Mouse (Mus musculus) forebrain, embryonic 14.5 days (tissue): ENCODE data around the gene Spink4. TPM values are rescaled to one million over a fixed set of nuclear protein-coding genes. Genes with fewer than 3 reads are reported as not detected.

Source experiments
- ATAC-seq: fragments of 200-750 bp; cut with Nextera tagmentation; 2 replicates; pipeline ENCODE4 v1.8.0; 2017; ENCODE audit warnings: mild to moderate bottlenecking, moderate library complexity
- DNase-seq: peaks from one replicate; pipeline ENCODE4 v3.0.0-alpha.2; 2015; ENCODE audit warnings: low spot score
- H3K27ac ChIP-seq: fragments of 300-500 bp; sonication (generic); 2 replicates; pipeline ENCODE4 v1.5.1; 2014; ENCODE audit warnings: low read depth, mild to moderate bottlenecking, control low read depth, low read length, moderate library complexity
- H3K27me3 ChIP-seq: fragments of 300-500 bp; sonication (generic); replicated peaks from 2 replicates; pipeline ENCODE4 v1.6.1; 2014; ENCODE audit warnings: low read length, control low read depth, mixed read lengths; ENCODE audit not compliant: control insufficient read depth, insufficient read depth
- H3K36me3 ChIP-seq: fragments of 300-500 bp; sonication (generic); 2 replicates; pipeline ENCODE4 v1.6.1; 2014; ENCODE audit warnings: low read length, control low read depth; ENCODE audit not compliant: control insufficient read depth, insufficient read depth
- H3K4me1 ChIP-seq: fragments of 300-500 bp; sonication (generic); 2 replicates; pipeline ENCODE4 v1.6.1; 2014; ENCODE audit warnings: antibody characterized with exemption, low read length, control low read depth; ENCODE audit not compliant: control insufficient read depth, insufficient read depth
- H3K4me2 ChIP-seq: fragments of 300-500 bp; sonication (generic); 2 replicates; pipeline ENCODE4 v1.6.1; 2014; ENCODE audit warnings: mild to moderate bottlenecking, control low read depth, low read length
- H3K4me3 ChIP-seq: fragments of 300-500 bp; sonication (generic); 2 replicates; pipeline ENCODE4 v1.5.1; 2014; ENCODE audit warnings: low read depth, low read length, control low read depth
- H3K9ac ChIP-seq: fragments of 300-500 bp; sonication (generic); 2 replicates; pipeline ENCODE4 v1.6.1; 2014; ENCODE audit warnings: mild to moderate bottlenecking, low read length, control low read depth, moderate library complexity
- H3K9me3 ChIP-seq: fragments of 300-500 bp; sonication (generic); replicated peaks from 2 replicates; pipeline ENCODE4 v1.6.1; 2016; ENCODE audit warnings: low read length, control low read depth, mixed read lengths; ENCODE audit not compliant: control insufficient read depth
- WGBS: fragments of 180-500 bp; shearing (Covaris S2); extraction: QIAGEN DNeasy Blood & Tissue Kit; methylation state at CpG from one replicate; pipeline ENCODE4 v1.1.7; 2014; 5-methylcytosine and 5-hydroxymethylcytosine counted together
- polyA plus RNA-seq: library from polyadenylated mRNA; unstranded; fragments of >200 nt; fragmentation: Nextera tagmentation; extraction: Ambion mirVana; gene quantifications from 2 replicates; pipeline ENCODE4 v1.2.1, GENCODE M21; 2014

Spink4 gene
- polyA plus RNA-seq, 1 experiment from 2014 or later, result not detected

DNA sequence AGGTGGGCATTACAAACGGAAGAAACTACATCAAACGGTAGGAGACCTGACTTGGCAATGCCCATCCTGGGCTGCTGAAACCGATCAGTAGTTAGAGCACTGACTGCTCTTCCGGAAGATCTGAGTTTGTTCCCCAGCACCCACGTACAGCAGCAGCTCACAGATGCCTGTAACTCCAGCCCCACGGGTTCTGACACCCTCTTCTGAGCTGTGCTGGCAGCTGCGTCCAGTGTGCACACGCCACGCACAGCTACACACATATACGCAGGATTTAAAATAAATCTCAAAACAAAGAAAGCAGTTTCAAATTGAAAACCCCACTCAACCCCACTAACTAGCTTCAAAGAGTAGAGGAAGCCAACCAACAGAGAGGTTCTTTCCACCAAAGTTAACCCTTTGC is 36.7 kb upstream of the Spink4 start:
- Histone ChIP-seq H3K4me3 (no peak overlapping the region), H3K36me3 (no peaks in the 10 kb centered on the region), H3K9me3 (no peaks in the 10 kb centered on the region), H3K9ac (no peak overlapping the region), H3K4me1 (no peaks in the 10 kb centered on the region), H3K27me3 (no peaks in the 10 kb centered on the region), H3K27ac (no peak overlapping the region), H3K4me2 (no peak overlapping the region)
- no peak for ATAC-seq
- DNase-seq, result no peak
- WGBS, result 87% methylated on average over 10 of the region's 10 CpGs

DNA sequence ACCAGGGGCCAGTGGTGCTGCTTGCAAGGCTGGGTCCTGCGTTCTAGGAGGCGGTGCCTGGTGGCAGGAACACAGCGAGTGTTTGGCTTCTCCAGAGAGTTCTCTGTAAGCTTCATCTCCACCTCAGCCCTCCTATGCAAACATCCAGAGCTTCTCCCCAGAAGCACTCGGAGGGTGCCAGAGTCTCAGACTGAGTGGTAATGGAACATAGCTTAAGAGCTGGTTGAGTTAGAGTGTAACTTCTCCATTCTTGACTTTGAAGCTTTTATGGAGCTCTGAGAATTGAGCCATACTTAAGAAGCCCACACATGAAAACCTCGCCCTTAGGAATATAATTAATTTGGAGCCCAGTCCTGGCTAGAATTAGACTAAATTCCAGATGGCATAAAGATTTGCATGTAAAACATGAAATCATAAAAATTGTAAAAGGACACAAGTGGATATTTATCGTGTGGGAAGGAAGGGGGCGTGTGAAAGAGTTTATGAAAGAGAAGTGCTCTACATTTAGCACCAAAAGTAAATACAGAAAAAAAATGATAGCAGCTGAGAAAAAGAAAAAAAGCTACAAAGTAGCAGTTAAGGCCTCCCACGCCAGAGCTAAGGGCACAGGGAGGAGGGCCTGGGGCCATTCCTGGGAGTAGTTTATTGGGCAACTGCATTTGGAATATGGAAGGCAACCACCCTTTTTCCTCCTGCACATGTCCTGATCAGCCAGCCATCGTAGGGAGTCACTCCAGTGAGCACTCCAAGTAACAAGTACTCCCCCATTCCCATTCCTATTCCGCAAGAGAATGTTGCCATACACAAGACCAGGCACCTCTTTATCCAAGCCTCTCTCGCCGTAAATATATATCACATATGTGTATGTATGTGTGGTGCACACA is 35.3 kb upstream of the Spink4 start:
- no peak overlapping the region for H3K4me3 ChIP-seq
- DNase-seq (no peak), ATAC-seq (no peak)
- no peak overlapping the region for H3K27ac ChIP-seq
- H3K36me3 ChIP-seq, result no peaks in the 10 kb centered on the region
- H3K27me3 ChIP-seq, result no peaks in the 10 kb centered on the region
- whole genome bisulfite sequencing, result 84% methylated on average over 12 of the region's 12 CpGs
- H3K9ac ChIP-seq, result no peak overlapping the region
- H3K9me3 ChIP-seq, result no peaks in the 10 kb centered on the region
- no peaks in the 10 kb centered on the region for H3K4me1 ChIP-seq
- H3K4me2 ChIP-seq, result no peak overlapping the region

DNA sequence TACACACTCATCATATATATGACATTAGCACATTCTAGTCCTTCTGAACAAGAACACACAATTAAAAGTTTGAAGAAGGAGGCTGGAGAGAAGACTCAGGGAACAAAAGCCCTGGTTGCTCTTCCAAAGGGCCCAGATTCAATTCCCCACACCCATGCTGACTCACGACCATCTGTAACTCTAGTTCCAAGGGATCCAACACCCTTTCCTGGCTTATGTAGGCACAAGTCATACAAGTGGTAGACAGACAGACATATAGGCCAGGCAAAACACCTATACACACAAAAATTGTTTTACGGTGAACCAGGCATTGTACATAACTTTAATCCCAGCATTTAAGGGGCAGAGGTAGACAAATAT is 34.7 kb upstream of the Spink4 start:
- Histone ChIP-seq H3K9me3 (no peaks in the 10 kb centered on the region), H3K36me3 (no peaks in the 10 kb centered on the region), H3K9ac (no peak overlapping the region), H3K4me3 (no peak overlapping the region), H3K4me1 (no peaks in the 10 kb centered on the region), H3K4me2 (no peak overlapping the region), H3K27me3 (no peaks in the 10 kb centered on the region), H3K27ac (no peak overlapping the region)
- 83% methylated on average over 2 of the region's 2 CpGs for WGBS
- ATAC-seq (no peak), DNase-seq (no peak)

DNA sequence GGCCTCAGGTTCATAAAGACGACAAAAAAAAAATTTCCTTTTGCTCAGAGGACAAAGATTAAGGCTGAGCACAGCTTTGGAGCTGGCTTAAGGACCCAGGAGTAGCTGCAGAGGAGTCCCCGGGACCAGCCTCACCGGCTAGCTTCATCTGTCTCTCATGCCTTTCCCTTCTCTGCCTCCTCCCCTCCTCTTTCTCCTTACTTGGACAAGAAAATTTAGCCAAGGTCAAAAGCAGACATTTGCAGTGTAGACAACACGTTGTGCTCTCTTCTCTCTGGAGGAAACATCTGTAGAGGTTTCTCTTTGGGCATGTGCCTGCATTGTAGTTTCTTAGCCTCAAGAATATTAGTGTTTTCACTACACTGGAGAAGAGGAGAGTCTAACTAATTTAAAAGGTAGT is 34.0 kb upstream of the Spink4 start:
- Histone ChIP-seq H3K4me2 (no peak overlapping the region), H3K4me1 (no peaks in the 10 kb centered on the region), H3K36me3 (no peaks in the 10 kb centered on the region), H3K9ac (no peak overlapping the region), H3K9me3 (no peaks in the 10 kb centered on the region), H3K4me3 (no peak overlapping the region), H3K27ac (no peak overlapping the region), H3K27me3 (no peaks in the 10 kb centered on the region)
- WGBS, result 83% methylated on average over 4 of the region's 4 CpGs
- DNase-seq (no peak), ATAC-seq (no peak)

DNA sequence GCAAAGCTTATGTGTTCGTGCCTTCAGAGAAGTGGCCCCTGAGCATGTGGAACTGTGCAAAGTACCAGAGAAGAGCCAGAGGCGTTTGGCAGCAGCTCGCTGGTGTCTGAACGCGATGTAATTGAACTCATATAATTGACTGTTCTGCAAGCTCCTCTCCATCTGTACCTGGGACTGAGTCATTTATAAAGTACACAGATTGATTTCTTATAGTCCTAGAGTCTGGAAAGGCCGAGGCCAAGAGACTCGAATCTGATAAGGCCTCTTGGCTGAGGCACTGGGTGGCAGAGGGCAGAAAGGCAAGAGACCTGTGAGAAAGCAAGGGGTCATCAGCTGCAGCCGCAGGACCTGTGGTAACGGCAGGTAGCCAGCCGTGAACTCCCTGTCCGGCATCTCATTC is 31.0 kb upstream of the Spink4 start:
- no peak overlapping the region for H3K4me2 ChIP-seq
- H3K27me3 ChIP-seq, result no peaks in the 10 kb centered on the region
- DNase-seq (no peak), ATAC-seq (no peak)
- H3K27ac ChIP-seq, result no peak overlapping the region
- 88% methylated on average over 11 of the region's 11 CpGs for WGBS
- no peaks in the 10 kb centered on the region for H3K4me1 ChIP-seq
- H3K4me3 ChIP-seq, result no peak overlapping the region
- no peak overlapping the region for H3K9ac ChIP-seq
- no peaks in the 10 kb centered on the region for H3K9me3 ChIP-seq
- H3K36me3 ChIP-seq, result no peaks in the 10 kb centered on the region

DNA sequence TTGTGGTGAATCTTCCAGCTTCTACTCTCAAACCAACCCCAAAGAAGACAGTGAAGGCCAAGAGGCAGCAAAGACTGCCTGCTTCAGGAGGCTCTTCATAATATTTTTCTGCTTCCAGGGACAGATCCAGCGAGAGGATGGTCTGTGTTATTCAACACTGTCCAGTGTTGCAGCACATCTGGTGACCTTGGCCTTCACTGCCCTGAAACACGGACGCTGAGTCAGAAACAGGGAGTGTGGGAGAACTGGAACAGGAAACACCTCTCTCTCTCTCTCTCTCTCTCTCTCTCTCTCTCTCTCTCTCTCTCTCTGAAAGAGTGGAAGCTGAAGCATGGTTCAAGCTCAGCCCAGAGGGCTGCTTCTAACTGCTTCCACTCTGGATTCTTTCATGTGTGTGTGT is 30.6 kb upstream of the Spink4 start:
- Histone ChIP-seq H3K27me3 (no peaks in the 10 kb centered on the region), H3K27ac (no peak overlapping the region), H3K4me1 (no peaks in the 10 kb centered on the region), H3K36me3 (no peaks in the 10 kb centered on the region), H3K4me2 (no peak overlapping the region), H3K9me3 (no peaks in the 10 kb centered on the region), H3K9ac (no peak overlapping the region), H3K4me3 (no peak overlapping the region)
- 82% methylated on average over 3 of the region's 3 CpGs for WGBS
- ATAC-seq (no peak), DNase-seq (no peak)

DNA sequence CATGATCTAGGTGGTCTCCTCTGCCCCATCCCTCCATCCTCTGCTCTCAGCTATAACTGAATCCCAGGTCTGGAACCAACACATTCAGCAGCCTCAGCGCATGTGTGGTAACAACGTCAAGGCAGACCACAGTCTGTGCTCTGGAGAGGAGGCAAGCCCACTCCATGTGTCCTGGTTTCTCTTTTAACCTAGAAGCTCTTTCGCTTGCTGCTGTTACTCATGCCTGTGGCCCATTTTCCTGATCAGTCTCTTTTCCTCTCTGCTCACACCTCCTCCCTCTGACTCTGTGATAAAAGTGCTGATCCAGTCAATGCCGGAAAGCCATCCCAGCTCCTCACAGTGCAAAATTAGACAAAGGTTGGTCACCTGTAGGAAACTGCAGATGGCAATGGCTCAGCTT is 29.9 kb upstream of the Spink4 start:
- no peaks in the 10 kb centered on the region for H3K9me3 ChIP-seq
- H3K4me2 ChIP-seq, result no peak overlapping the region
- H3K9ac ChIP-seq, result no peak overlapping the region
- DNase-seq (no peak), ATAC-seq (no peak)
- 93% methylated on average over 4 of the region's 4 CpGs for WGBS
- H3K27ac ChIP-seq, result no peak overlapping the region
- H3K4me3 ChIP-seq, result no peak overlapping the region
- H3K4me1 ChIP-seq, result no peaks in the 10 kb centered on the region
- no peaks in the 10 kb centered on the region for H3K27me3 ChIP-seq
- no peaks in the 10 kb centered on the region for H3K36me3 ChIP-seq

DNA sequence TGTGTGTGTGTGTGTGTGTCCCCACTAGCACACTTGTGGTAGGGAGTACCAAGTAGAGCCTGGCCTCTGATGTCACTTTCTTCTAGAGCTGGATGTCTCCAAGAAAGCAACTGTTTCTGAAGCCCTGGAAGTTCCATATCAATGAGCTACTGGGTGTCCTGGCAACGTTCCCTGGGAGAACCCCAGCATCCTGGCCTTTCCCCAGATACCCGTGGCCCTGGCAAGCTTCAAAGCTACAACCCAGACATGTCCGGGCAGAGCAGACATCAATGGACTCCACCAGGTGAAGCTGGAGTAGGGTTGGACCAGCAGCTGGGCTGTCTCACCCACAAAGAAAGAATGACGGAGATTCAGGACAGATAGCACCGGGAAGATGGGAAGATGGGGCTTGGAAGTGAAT is 28.6 kb upstream of the Spink4 start:
- Histone ChIP-seq H3K36me3 (no peaks in the 10 kb centered on the region), H3K4me1 (no peaks in the 10 kb centered on the region), H3K9ac (no peak overlapping the region), H3K27ac (no peak overlapping the region), H3K4me2 (no peak overlapping the region), H3K4me3 (no peak overlapping the region), H3K9me3 (no peaks in the 10 kb centered on the region), H3K27me3 (no peaks in the 10 kb centered on the region)
- 85% methylated on average over 5 of the region's 5 CpGs for WGBS
- DNase-seq, result no peak
- ATAC-seq, result no peak

DNA sequence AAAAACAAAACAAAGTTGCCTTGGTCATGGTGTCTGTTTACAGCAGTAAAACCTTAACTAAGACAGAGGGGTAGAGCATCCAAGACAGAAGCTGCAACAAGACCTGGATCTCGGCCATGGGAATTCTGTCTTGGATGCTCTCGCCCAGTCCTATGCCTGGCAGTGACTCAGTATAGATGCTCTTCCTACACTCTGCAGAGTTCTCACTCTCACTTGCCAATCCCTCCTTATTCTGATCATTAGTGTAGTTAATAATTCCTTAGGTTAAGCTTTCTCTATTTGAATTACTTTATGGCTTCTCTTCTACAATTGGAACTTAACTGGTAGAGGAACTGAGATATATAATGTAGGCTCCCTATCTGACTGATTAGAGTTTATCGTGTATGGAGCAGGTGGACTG is 24.7 kb upstream of the Spink4 start:
- no peak overlapping the region for H3K27ac ChIP-seq
- H3K9ac ChIP-seq, result no peak overlapping the region
- H3K9me3 ChIP-seq, result no peaks in the 10 kb centered on the region
- H3K36me3 ChIP-seq, result no peaks in the 10 kb centered on the region
- WGBS, result 88% methylated on average over 3 of the region's 3 CpGs
- DNase-seq (no peak), ATAC-seq (no peak)
- H3K4me1 ChIP-seq, result no peaks in the 10 kb centered on the region
- H3K4me3 ChIP-seq, result no peak overlapping the region
- no peaks in the 10 kb centered on the region for H3K27me3 ChIP-seq
- H3K4me2 ChIP-seq, result no peak overlapping the region
